Mouse (Mus musculus): ENCODE measurements around the gene Tmem128. TPM values are rescaled to one million over a fixed set of nuclear protein-coding genes. Genes with fewer than 3 reads are reported as not detected.

Tmem128 gene
- polyA plus RNA-seq, 1 experiment from 2014 or later, result 108 TPM

- no peak overlapping the region for H3K27ac ChIP-seq
- H3K9ac ChIP-seq (ENCODE audit: low read depth, low read length), result no peak overlapping the region
- 46% methylated on average over 3 of the region's 3 CpGs for WGBS
- DNase-seq (ENCODE audit: low spot score), result no peak
- no peaks in the 10 kb centered on the region for H3K36me3 ChIP-seq (ENCODE audit: insufficient read depth, low read length)
- ATAC-seq (replicated peaks; ENCODE audit: low FRiP score, low read depth), result no peak
- H3K4me1 ChIP-seq (replicated peaks; ENCODE audit: insufficient read depth, low read length), result no peaks in the 10 kb centered on the region
- no peak overlapping the region for H3K4me3 ChIP-seq (replicated peaks; ENCODE audit: low read depth, low read length)
- H3K27me3 ChIP-seq (ENCODE audit: insufficient read depth, low read length), result no peaks in the 10 kb centered on the region
- TF ChIP-seq CTCF (IDR thresholded peaks at IDR 0.05; ENCODE audit: low read depth), result no peak
- no peak overlapping the region for H3K4me2 ChIP-seq (ENCODE audit: low read length)
- no peaks in the 10 kb centered on the region for H3K9me3 ChIP-seq (replicated peaks; ENCODE audit: low read length)
These were observed 49.8 kb downstream of the Tmem128 start for GRCm38 (mm10) chr5:38309795-38310194.

Other genes starting within 250 kb of the Tmem128 start
- 45.9 and 46.6 TPM in 2 replicates for gene Stx18, start 221.4 kb upstream of the Tmem128 start, polyA plus RNA-seq (2015; fragmentation: Nextera tagmentation; extraction: Ambion mirVana)
- gene Nsg1, start 100.3 kb upstream of the Tmem128 start, polyA plus RNA-seq (2015; fragmentation: Nextera tagmentation; extraction: Ambion mirVana), result 26.4 and 32.7 TPM in 2 replicates
- gene Zbtb49, start 39.7 kb upstream of the Tmem128 start, polyA plus RNA-seq (2015; fragmentation: Nextera tagmentation; extraction: Ambion mirVana), result 8.4 and 8.6 TPM in 2 replicates
- 86.9 and 90.1 TPM in 2 replicates for gene Lyar, start 39.7 kb upstream of the Tmem128 start, polyA plus RNA-seq (2015; fragmentation: Nextera tagmentation; extraction: Ambion mirVana)
- gene Otop1, start 15.8 kb downstream of the Tmem128 start, polyA plus RNA-seq (2015; fragmentation: Nextera tagmentation; extraction: Ambion mirVana), result not detected in 2 replicates
- not detected in 2 replicates for gene Drd5, start 59.2 kb downstream of the Tmem128 start, polyA plus RNA-seq (2015; fragmentation: Nextera tagmentation; extraction: Ambion mirVana)
- 2.9 and 3.5 TPM in 2 replicates for gene Slc2a9, start 243.0 kb downstream of the Tmem128 start, polyA plus RNA-seq (2015; fragmentation: Nextera tagmentation; extraction: Ambion mirVana)